21 mouse cellular contexts compared by ENCODE assay signal in the genomic region with DNA sequence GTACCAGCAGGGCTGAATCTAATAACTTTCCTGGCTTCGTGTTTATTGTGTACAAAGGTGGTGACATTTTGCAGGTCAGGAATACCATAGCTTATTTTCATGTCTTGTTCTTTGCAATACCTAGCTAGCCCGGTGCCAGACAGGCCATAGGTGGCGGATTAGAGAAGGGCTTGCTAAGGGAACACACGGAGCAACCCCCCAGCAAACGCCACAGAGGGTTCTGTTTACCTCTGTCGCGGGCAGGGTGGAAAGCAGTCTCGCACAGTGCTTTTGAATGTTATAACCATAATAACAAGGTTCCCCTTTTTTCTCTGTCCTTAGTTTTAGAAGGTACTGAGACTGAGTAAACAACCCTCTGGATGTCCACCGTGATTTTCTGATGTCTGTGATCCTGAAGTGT.
DNase-seq lines count a peak whose midpoint lies in the region; ATAC-seq and TF ChIP-seq lines count a peak whose summit lies in the region.
"Had no signal": no experiment of that assay in that cellular context is flagged by ENCODE, and none has a peak within 500 bp of the region (broad histone marks: within the 10 kb centered on the region; RNA-seq: fewer than 3 reads in every experiment).

No protein-coding gene starts in this region.

- peak; percentile 82 for DNase-seq in heart, adult 11 months
- DNase-seq in heart, adult 8-10 months (ENCODE audit: low spot score) = no peak
- DNase-seq in liver, postnatal 0 days = no peak
- no peak for DNase-seq in liver, embryonic 11.5 days (ENCODE audit: low spot score)
- DNase-seq in thymus, postnatal 4 days = peak; percentile 8
- no peak for DNase-seq in thymus, adult 18-20 months
- DNase-seq in c-Kit-positive CD71-positive TER-119-positive erythroid progenitor cells, embryonic 14.5 days (ENCODE audit: low spot score) = no peak
- DNase-seq: cerebellum, adult 11-12 months; cerebellum, postnatal 36 days; gastrocnemius, postnatal 14 days; heart, adult 2 months; kidney, adult 9 months; kidney, postnatal 25 days; left cerebral cortex, postnatal 4 days; liver, embryonic 13.5 days; right cerebral cortex, postnatal 4 days had no signal

- H3K9me3 ChIP-seq in liver, postnatal 0 days (ENCODE audit: low read length) = no peaks in the 10 kb centered on the region
- H3K9me3 ChIP-seq in liver, embryonic 11.5 days (ENCODE audit: control insufficient read depth, low read length) = no peaks in the 10 kb centered on the region
- H3K9me3 ChIP-seq: G1E; hindbrain, embryonic 15.5 days; intestine, embryonic 15.5 days; liver, embryonic 13.5 days had no signal

- WGBS in liver, postnatal 0 days (ENCODE audit: insufficient replicate concordance) = 48% methylated on average over 9 of the region's 9 CpGs
- 63% methylated on average over 9 of the region's 9 CpGs for WGBS in liver, embryonic 11.5 days

- ATAC-seq in liver, postnatal 0 days = 0 out of 2 replicates have a peak, but pooled peaks have one; percentile 19
- ATAC-seq in liver, embryonic 11.5 days (replicated peaks; ENCODE audit: low FRiP score) = no peak
- ATAC-seq: activated CD4-positive, CD25-positive, alpha-beta regulatory T cell, adult 4 months; intestine, embryonic 15.5 days had no signal

- no peak for TF ChIP-seq CTCF in liver, postnatal 0 days (IDR thresholded peaks at IDR 0.05; ENCODE audit: low read depth)

- no peaks in the 10 kb centered on the region for H3K36me3 ChIP-seq in liver, postnatal 0 days (replicated peaks; ENCODE audit: insufficient read depth, low read length)
- H3K36me3 ChIP-seq in liver, embryonic 11.5 days (ENCODE audit: control insufficient read depth, insufficient read depth, low read length) = no peaks in the 10 kb centered on the region
- H3K36me3 ChIP-seq: hindbrain, embryonic 15.5 days; intestine, embryonic 15.5 days; liver, embryonic 13.5 days had no signal

- peak overlapping the region; percentile 60 for H3K27ac ChIP-seq in liver, postnatal 0 days (ENCODE audit: low read depth)
- no peak overlapping the region for H3K27ac ChIP-seq in liver, embryonic 11.5 days (ENCODE audit: low read depth, low read length)
- H3K27ac ChIP-seq: heart, adult 2 months; hindbrain, embryonic 15.5 days; intestine, embryonic 15.5 days; left cerebral cortex, adult 2 months; liver, embryonic 13.5 days had no signal

- peaks cover 37% of the 10 kb centered on the region for H3K4me1 ChIP-seq in liver, postnatal 0 days (ENCODE audit: insufficient read depth)
- peaks cover 31% of the 10 kb centered on the region for H3K4me1 ChIP-seq in liver, embryonic 11.5 days (replicated peaks; ENCODE audit: control insufficient read depth, insufficient read depth, low read length)

- no peaks in the 10 kb centered on the region for H3K27me3 ChIP-seq in liver, postnatal 0 days (ENCODE audit: insufficient read depth, low read length)
- H3K27me3 ChIP-seq in liver, embryonic 11.5 days (replicated peaks; ENCODE audit: control insufficient read depth, insufficient read depth, low read length) = no peaks in the 10 kb centered on the region
- H3K27me3 ChIP-seq: hindbrain, embryonic 15.5 days; intestine, embryonic 15.5 days; liver, embryonic 13.5 days had no signal

- H3K4me2 ChIP-seq in liver, postnatal 0 days (ENCODE audit: low read depth, low read length) = no peak overlapping the region
- no peak overlapping the region for H3K4me2 ChIP-seq in liver, embryonic 11.5 days
- H3K4me2 ChIP-seq: hindbrain, embryonic 15.5 days; intestine, embryonic 15.5 days; liver, embryonic 13.5 days had no signal

- H3K4me3 ChIP-seq in liver, postnatal 0 days (ENCODE audit: low read depth, low read length) = no peak overlapping the region
- H3K4me3 ChIP-seq in liver, embryonic 11.5 days (ENCODE audit: low read depth, low read length) = no peak overlapping the region
- H3K4me3 ChIP-seq: heart, adult 2 months; hindbrain, embryonic 15.5 days; intestine, embryonic 15.5 days; left cerebral cortex, adult 2 months; liver, embryonic 13.5 days had no signal

- H3K9ac ChIP-seq in liver, postnatal 0 days (replicated peaks) = no peak overlapping the region
- no peak overlapping the region for H3K9ac ChIP-seq in liver, embryonic 11.5 days (ENCODE audit: low read depth, low read length)
- H3K9ac ChIP-seq: hindbrain, embryonic 15.5 days; intestine, embryonic 15.5 days; liver, embryonic 13.5 days had no signal

- no peak for TF ChIP-seq EP300 in liver, postnatal 0 days (IDR thresholded peaks at IDR 0.05; ENCODE audit: low read depth)

Comparison
In these comparisons a context has a peak if more than half of its experiments do, and no peak if none do; other contexts are left out.
1. DNase-seq: peak in heart, adult 11 months (single experiment) and thymus, postnatal 4 days (single experiment); none in heart, adult 8-10 months (single experiment), liver, postnatal 0 days (single experiment), liver, embryonic 11.5 days (single experiment), thymus, adult 18-20 months (0 of 2) and c-Kit-positive CD71-positive TER-119-positive erythroid progenitor cells, embryonic 14.5 days (single experiment).